Mouse (Mus musculus) megakaryocyte, embryonic 14.5 days (primary cell): ENCODE results near the gene Etnk1.
"Not testable (repeated sequence)": the region's sequence is repeated elsewhere in the genome, so short reads cannot be mapped to it uniquely, and the experiment has no call there.

Experiments used
- FLI1 ChIP-seq: IDR thresholded peaks from 2 replicates; pipeline ENCODE4 v1.6.1; 2012; ENCODE audit warnings: low read length, inconsistent platforms, mixed read lengths
- GATA1 ChIP-seq: IDR thresholded peaks from 3 replicates; pipeline ENCODE4 v1.6.1; 2012; ENCODE audit warnings: mixed read lengths, low read length, inconsistent platforms, borderline replicate concordance

DNA sequence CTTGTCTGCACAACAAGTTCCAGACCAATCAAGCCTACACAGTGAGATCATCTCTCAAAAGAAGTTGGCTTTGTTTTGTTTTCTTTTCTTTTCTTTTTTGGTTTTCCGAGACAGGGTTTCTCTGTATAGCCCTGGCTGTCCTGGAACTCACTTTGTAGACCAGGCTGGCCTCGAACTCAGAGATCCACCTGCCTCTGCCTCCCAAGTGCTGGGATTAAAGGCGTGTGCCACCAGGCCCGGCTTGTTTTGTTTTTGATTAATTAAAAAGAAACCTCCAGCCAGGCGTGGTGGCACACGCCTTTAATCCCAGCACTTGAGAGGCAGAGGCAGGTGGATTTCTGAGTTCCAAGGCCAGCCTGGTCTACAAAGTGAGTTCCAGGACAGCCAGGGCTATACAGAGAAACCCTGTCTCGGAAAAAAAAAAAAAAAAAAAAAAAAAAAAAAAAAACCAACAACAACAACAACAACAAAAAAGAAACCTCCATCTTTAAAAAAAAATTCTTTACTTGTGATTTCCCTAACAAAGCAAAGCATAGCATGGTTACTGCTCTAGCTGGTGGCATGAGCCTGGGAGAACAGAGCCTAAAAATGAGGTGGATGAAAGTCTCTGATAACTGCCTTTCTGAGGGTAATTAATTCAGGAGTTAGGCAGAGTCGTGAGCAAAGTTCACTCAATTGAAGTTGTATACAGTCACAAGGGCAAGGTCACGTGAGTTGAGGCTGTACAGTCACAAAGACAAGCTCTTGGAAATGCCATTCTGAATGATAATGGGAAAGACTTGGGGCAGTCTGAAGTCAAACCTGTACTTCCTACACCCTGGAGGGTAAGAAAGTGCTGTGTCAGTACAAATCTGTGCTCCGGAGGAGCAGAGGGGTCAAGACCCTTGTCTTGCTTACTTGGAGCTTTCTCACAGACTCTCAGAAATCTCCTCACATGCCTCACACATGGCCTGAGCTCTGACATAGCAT is 25.1 kb upstream of the Etnk1 start:
- not testable (repeated sequence) for TF ChIP-seq GATA1, FLI1
